In genomic region chr1:86600117-86600516, GRCm38 (mm10) we compare ENCODE assay signal across 15 mouse cellular contexts.
"Had no signal": no experiment of that assay in that cellular context is flagged by ENCODE, and none has a peak within 500 bp of the region (broad histone marks: within the 10 kb centered on the region; RNA-seq: fewer than 3 reads in every experiment).

No protein-coding gene starts in this region.

- H3K4me1 ChIP-seq: megakaryocyte, embryonic 14.5 days; midbrain, embryonic 13.5 days; midbrain, embryonic 15.5 days; neural tube, embryonic 12.5 days; stomach, embryonic 15.5 days had no signal

- H3K27me3 ChIP-seq: megakaryocyte, embryonic 14.5 days; midbrain, embryonic 13.5 days; midbrain, embryonic 15.5 days; neural tube, embryonic 12.5 days; stomach, embryonic 15.5 days had no signal

- H3K9ac ChIP-seq: lung, embryonic 14.5 days; midbrain, embryonic 13.5 days; midbrain, embryonic 15.5 days; neural tube, embryonic 12.5 days; stomach, embryonic 15.5 days had no signal

- ATAC-seq: midbrain, embryonic 13.5 days; midbrain, embryonic 15.5 days had no signal

- H3K27ac ChIP-seq: macrophage; midbrain, embryonic 13.5 days; midbrain, embryonic 15.5 days; neural tube, embryonic 12.5 days; stomach, embryonic 15.5 days; stomach, postnatal 0 days had no signal

- H3K4me3 ChIP-seq: megakaryocyte, embryonic 14.5 days; midbrain, embryonic 13.5 days; midbrain, embryonic 15.5 days; neural tube, embryonic 12.5 days; stomach, embryonic 15.5 days had no signal

- DNase-seq: lung, adult 18-20 months; lung, embryonic 14.5 days; lung, postnatal 14 days; lung, postnatal 36 days; right cerebral cortex, postnatal 14 days; thymus, postnatal 14 days; thymus, postnatal 36 days had no signal

- H3K4me2 ChIP-seq: lung, embryonic 14.5 days; midbrain, embryonic 11.5 days; midbrain, embryonic 13.5 days; midbrain, embryonic 15.5 days; neural tube, embryonic 12.5 days; stomach, embryonic 15.5 days had no signal

- H3K9me3 ChIP-seq: megakaryocyte, embryonic 14.5 days; midbrain, embryonic 13.5 days; midbrain, embryonic 15.5 days; neural tube, embryonic 12.5 days; stomach, embryonic 15.5 days had no signal
